Mouse (Mus musculus) stomach, embryonic 14.5 days (tissue): ENCODE measurements around the gene Strip1. TPM values are rescaled to one million over a fixed set of nuclear protein-coding genes. Genes with fewer than 3 reads are reported as not detected.

Source experiments
- ATAC-seq: fragments of 200-750 bp; cut with Nextera tagmentation; 2 replicates; pipeline ENCODE4 v1.8.0; 2017; ENCODE audit warnings: low read depth, moderate TSS enrichment; ENCODE audit not compliant: insufficient number of reproducible peaks, insufficient read depth, low FRiP score
- H3K27ac ChIP-seq: fragments of 300-500 bp; sonication (generic); 2 replicates; pipeline ENCODE4 v1.5.1; 2014; ENCODE audit warnings: mild to moderate bottlenecking, low read length, moderate library complexity, mixed read lengths
- H3K27me3 ChIP-seq: fragments of 300-500 bp; sonication (generic); 2 replicates; pipeline ENCODE4 v1.6.1; 2014; ENCODE audit warnings: low read length, control low read depth, mixed read lengths; ENCODE audit not compliant: control insufficient read depth, insufficient read depth
- H3K36me3 ChIP-seq: fragments of 300-500 bp; sonication (generic); 2 replicates; pipeline ENCODE4 v1.6.1; 2014; ENCODE audit warnings: mild to moderate bottlenecking, control low read depth, low read length, moderate library complexity, mixed read lengths; ENCODE audit not compliant: control insufficient read depth, insufficient read depth
- H3K4me1 ChIP-seq: fragments of 300-500 bp; sonication (generic); 2 replicates; pipeline ENCODE4 v1.6.1; 2014; ENCODE audit warnings: low read length, control low read depth, mixed read lengths; ENCODE audit not compliant: control insufficient read depth, insufficient read depth
- H3K4me2 ChIP-seq: fragments of 300-500 bp; sonication (generic); replicated peaks from 2 replicates; pipeline ENCODE4 v1.6.1; 2014; ENCODE audit warnings: low read depth, low read length, control low read depth
- H3K4me3 ChIP-seq: fragments of 300-500 bp; sonication (generic); 2 replicates; pipeline ENCODE4 v1.5.1; 2014; ENCODE audit warnings: low read depth, low read length, control low read depth
- H3K9ac ChIP-seq: fragments of 300-500 bp; sonication (generic); replicated peaks from 2 replicates; pipeline ENCODE4 v1.6.1; 2014; ENCODE audit warnings: low read depth, mild to moderate bottlenecking, control low read depth, low read length, moderate library complexity, mixed read lengths
- H3K9me3 ChIP-seq: fragments of 300-500 bp; sonication (generic); 2 replicates; pipeline ENCODE4 v1.6.1; 2016; ENCODE audit warnings: low read depth, low read length, control low read depth; ENCODE audit not compliant: control insufficient read depth
- WGBS: fragments of 180-500 bp; shearing (Covaris S2); extraction: QIAGEN DNeasy Blood & Tissue Kit; methylation state at CpG from one replicate; pipeline ENCODE4 v1.1.7; 2014; 5-methylcytosine and 5-hydroxymethylcytosine counted together
- polyA plus RNA-seq: library from polyadenylated mRNA; unstranded; fragments of >200 nt; fragmentation: Nextera tagmentation; extraction: Ambion mirVana; gene quantifications from 2 replicates; pipeline ENCODE4 v1.2.1, GENCODE M21; 2014

Gene Strip1
- polyA plus RNA-seq, 1 experiment from 2014 or later = 50.2 TPM

- WGBS = 15% methylated on average over 3 of the region's 3 CpGs
- H3K4me3 ChIP-seq = no peak overlapping the region
- no peaks in the 10 kb centered on the region for H3K27me3 ChIP-seq
- H3K9ac ChIP-seq = no peak overlapping the region
- no peak for ATAC-seq
- no peaks in the 10 kb centered on the region for H3K9me3 ChIP-seq
- H3K4me2 ChIP-seq = no peak overlapping the region
- H3K4me1 ChIP-seq = no peaks in the 10 kb centered on the region
- H3K27ac ChIP-seq = no peak overlapping the region
- H3K36me3 ChIP-seq = no peaks in the 10 kb centered on the region
These were observed 66.2 kb downstream of the Strip1 start for GRCm38 (mm10) chr3:107565331-107565730.

- Histone ChIP-seq H3K27ac (no peak overlapping the region), H3K36me3 (no peaks in the 10 kb centered on the region)
- ATAC-seq = peak; percentile 40; the same call in 1 of the 2 replicates
These were observed 67.6 kb downstream of the Strip1 start for GRCm38 (mm10) chr3:107563880-107564279.

DNA sequence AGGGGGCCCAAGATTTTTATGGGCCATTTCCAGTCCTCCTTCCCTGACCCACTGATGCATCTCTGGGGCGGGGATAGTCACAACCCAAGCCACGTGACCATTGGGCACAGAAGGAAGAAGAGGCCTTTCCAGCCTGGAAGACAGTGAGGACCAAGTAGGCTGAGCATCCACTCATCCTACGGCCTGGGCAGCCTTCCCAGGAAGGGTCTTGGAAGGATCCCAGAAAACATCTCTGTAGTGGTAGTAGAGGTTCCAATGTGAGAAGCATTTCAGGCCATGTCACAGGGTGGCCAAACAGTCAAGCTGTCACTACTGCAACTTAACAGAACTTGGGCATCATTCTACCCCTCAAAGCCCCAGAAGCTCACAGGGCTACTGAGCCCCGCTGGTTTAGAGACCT lies 68.9 kb downstream of the Strip1 start:
- no peaks in the 10 kb centered on the region for H3K27me3 ChIP-seq
- WGBS = 78% methylated on average over 4 of the region's 4 CpGs
- H3K9me3 ChIP-seq = no peaks in the 10 kb centered on the region

More at GRCm38 (mm10) chr3:107563880-107564279, 67.6 kb downstream of the Strip1 start:
- no peak overlapping the region for H3K4me2 ChIP-seq
- no peak overlapping the region for H3K9ac ChIP-seq
- 39% methylated on average over 4 of the region's 4 CpGs for WGBS
- H3K4me1 ChIP-seq = no peaks in the 10 kb centered on the region
- H3K4me3 ChIP-seq = no peak overlapping the region
- H3K27me3 ChIP-seq = no peaks in the 10 kb centered on the region
- H3K9me3 ChIP-seq = no peaks in the 10 kb centered on the region

More for the DNA sequence above, 68.9 kb downstream of the Strip1 start:
- no peaks in the 10 kb centered on the region for H3K4me1 ChIP-seq
- ATAC-seq = no peak
- H3K4me2 ChIP-seq = no peak overlapping the region
- H3K4me3 ChIP-seq = no peak overlapping the region
- H3K9ac ChIP-seq = no peak overlapping the region
- H3K27ac ChIP-seq = no peak overlapping the region
- no peaks in the 10 kb centered on the region for H3K36me3 ChIP-seq

Other genes starting within 250 kb of the Strip1 start
- gene Kcnc4, start 172.1 kb downstream of the Strip1 start, polyA plus RNA-seq = 0.11 TPM in 1 of 2 replicates, not detected in the other
- gene Slc6a17, start 113.7 kb downstream of the Strip1 start, polyA plus RNA-seq = 2.2 TPM in 2 replicates
- gene Ubl4b, start 76.6 kb downstream of the Strip1 start, polyA plus RNA-seq = not detected in 2 replicates
- not detected in 2 replicates for gene Alx3, start 36.7 kb downstream of the Strip1 start, polyA plus RNA-seq
- gene Gm10961, start 372 bp downstream of the Strip1 start, polyA plus RNA-seq = not detected in 2 replicates
- gene Ahcyl1, start 64.9 kb upstream of the Strip1 start, polyA plus RNA-seq = 99.5 and 103 TPM in 2 replicates
- 11.0 and 14.0 TPM in 2 replicates for gene Csf1, start 128.8 kb upstream of the Strip1 start, polyA plus RNA-seq
- gene Eps8l3, start 245.5 kb upstream of the Strip1 start, polyA plus RNA-seq = 7.0 and 7.2 TPM in 2 replicates